Mouse (Mus musculus) embryo, embryonic 10.5 days (tissue): Measurements from ENCODE around the gene Slfnl1.

Source experiments
- DNase-seq: peaks from one replicate; pipeline ENCODE4 v3.0.0-alpha.2; 2015; ENCODE audit warnings: low spot score

Slfnl1 gene

GRCm38 (mm10) chr4:120581711-120582110 lies 49.7 kb downstream of the Slfnl1 start:
- no peak for DNase-seq
